Mouse (Mus musculus) MEL (cell line): ENCODE data around the gene Tcte1. TPM values are rescaled to one million over a fixed set of nuclear protein-coding genes. Genes with fewer than 3 reads are reported as not detected.

Source experiments
- DNase-seq: peaks from one replicate; pipeline ENCODE4 v3.0.0; 2011; ENCODE audit warnings: low read depth, low spot score
- H3K27ac ChIP-seq: 2 replicates; pipeline ENCODE4 v1.5.1; 2012; ENCODE audit warnings: low read depth, mild to moderate bottlenecking, control low read depth, low read length, moderate library complexity; ENCODE audit not compliant: control insufficient read depth
- H3K27me3 ChIP-seq, 2 experiments: fragments of 150-350 bp in 1 of 2; sonication (generic) in 1 of 2; 2 replicates each; pipeline ENCODE4 v1.6.1; 2012; ENCODE audit warnings: low read length in 2 of 2, mild to moderate bottlenecking in 2 of 2, improper control_type of control experiment in 1 of 2, moderate library complexity in 1 of 2; ENCODE audit not compliant: insufficient read depth in 2 of 2, control insufficient read depth in 1 of 2
- H3K36me3 ChIP-seq, 2 experiments: 2 replicates each; pipeline ENCODE4 v1.6.1; 2012 to 2014; ENCODE audit warnings: low read length in 2 of 2, improper control_type of control experiment in 1 of 2, inconsistent platforms in 1 of 2, mild to moderate bottlenecking in 1 of 2; ENCODE audit not compliant: insufficient read depth in 2 of 2, control insufficient read depth in 1 of 2
- H3K4me1 ChIP-seq, 2 experiments: fragments of 150-350 bp in 1 of 2; sonication (generic) in 1 of 2; 2 replicates each; pipeline ENCODE4 v1.6.1; 2012; ENCODE audit warnings: low read length in 2 of 2, improper control_type of control experiment in 1 of 2, mild to moderate bottlenecking in 1 of 2; ENCODE audit not compliant: insufficient read depth in 2 of 2, control insufficient read depth in 1 of 2
- H3K4me3 ChIP-seq, 2 experiments: fragments of 150-350 bp in 1 of 2; sonication (generic) in 1 of 2; 2 replicates each; pipeline ENCODE4 v1.5.1; 2012; ENCODE audit warnings: low read depth in 2 of 2, low read length in 2 of 2, mild to moderate bottlenecking in 2 of 2, moderate library complexity in 2 of 2, control low read depth in 1 of 2, improper control_type of control experiment in 1 of 2; ENCODE audit not compliant: control insufficient read depth in 1 of 2, insufficient read depth in 1 of 2
- H3K79me2 ChIP-seq: 2 replicates; pipeline ENCODE4 v1.6.1; 2012; ENCODE audit warnings: mild to moderate bottlenecking, low read length, moderate library complexity; ENCODE audit not compliant: control insufficient read depth, poor library complexity, insufficient read depth
- H3K9ac ChIP-seq: 2 replicates; pipeline ENCODE4 v1.6.1; 2012; ENCODE audit warnings: low read depth, mild to moderate bottlenecking, control low read depth, low read length, moderate library complexity; ENCODE audit not compliant: control insufficient read depth, poor library complexity, severe bottlenecking
- H3K9me3 ChIP-seq: fragments of 150-350 bp; sonication (generic); replicated peaks from 2 replicates; pipeline ENCODE4 v1.6.1; 2012; ENCODE audit warnings: mild to moderate bottlenecking, low read length, improper control_type of control experiment, moderate library complexity; ENCODE audit not compliant: insufficient read depth
- BHLHE40 ChIP-seq: IDR thresholded peaks from 2 replicates; pipeline ENCODE4 v1.6.1; 2012; ENCODE audit warnings: low read depth, mild to moderate bottlenecking, inconsistent platforms, low read length, improper control_type of control experiment, borderline replicate concordance
- CHD1 ChIP-seq: IDR thresholded peaks from 2 replicates; pipeline ENCODE4 v1.6.1; 2012; ENCODE audit warnings: low read depth, mild to moderate bottlenecking, inconsistent platforms, low read length, improper control_type of control experiment
- CHD2 ChIP-seq: IDR thresholded peaks from 2 replicates; pipeline ENCODE4 v1.6.1; 2011; ENCODE audit warnings: low read length, improper control_type of control experiment
- CTCF ChIP-seq, 3 experiments: IDR thresholded peaks in 2 of 3; conservative IDR thresholded peaks in 1 of 3; 2 replicates each; pipeline ENCODE4 v1.5.1; 2011 to 2012; ENCODE audit warnings: low read length in 3 of 3, low read depth in 2 of 3, mild to moderate bottlenecking in 2 of 3, improper control_type of control experiment in 1 of 3, inconsistent platforms in 1 of 3, mixed read lengths in 1 of 3, moderate library complexity in 1 of 3; ENCODE audit not compliant: control insufficient read depth in 1 of 3, insufficient read depth in 1 of 3, poor library complexity in 1 of 3, severe bottlenecking in 1 of 3
- E2F4 ChIP-seq: IDR thresholded peaks from 2 replicates; pipeline ENCODE4 v1.6.1; 2011; ENCODE audit warnings: low read depth, low read length, improper control_type of control experiment, borderline replicate concordance
- ELF1 ChIP-seq: IDR thresholded peaks from 2 replicates; pipeline ENCODE4 v1.6.1; 2014; ENCODE audit warnings: low read depth, mild to moderate bottlenecking, inconsistent platforms, low read length, improper control_type of control experiment, moderate library complexity
- EP300 ChIP-seq, 2 experiments: IDR thresholded peaks; 2 replicates each; pipeline ENCODE4 v1.6.1; 2011; ENCODE audit warnings: improper control_type of control experiment in 2 of 2, low read length in 2 of 2, low read depth in 1 of 2, mild to moderate bottlenecking in 1 of 2
- ETS1 ChIP-seq: IDR thresholded peaks from 2 replicates; pipeline ENCODE4 v1.6.1; 2012; ENCODE audit warnings: low read depth, mild to moderate bottlenecking, inconsistent platforms, low read length, improper control_type of control experiment, moderate library complexity
- GABPA ChIP-seq: IDR thresholded peaks from 2 replicates; pipeline ENCODE4 v1.6.1; 2012; ENCODE audit warnings: low read depth, mild to moderate bottlenecking, inconsistent platforms, low read length, improper control_type of control experiment, moderate library complexity
- GATA1 ChIP-seq: IDR thresholded peaks from 2 replicates; pipeline ENCODE4 v1.6.1; 2011; ENCODE audit warnings: low read depth, low read length, improper control_type of control experiment
- HCFC1 ChIP-seq: IDR thresholded peaks from 2 replicates; pipeline ENCODE4 v1.6.1; 2012; ENCODE audit warnings: low read depth, mild to moderate bottlenecking, inconsistent platforms, low read length, improper control_type of control experiment, moderate library complexity
- JUND ChIP-seq: IDR thresholded peaks from 2 replicates; pipeline ENCODE4 v1.6.1; 2011; ENCODE audit warnings: low read depth, mild to moderate bottlenecking, improper control_type of control experiment, low read length
- KAT2A ChIP-seq: conservative IDR thresholded peaks from 2 replicates; pipeline ENCODE4 v1.6.1; 2012; ENCODE audit warnings: low read depth, low read length, improper control_type of control experiment, inconsistent platforms
- MAX ChIP-seq: IDR thresholded peaks from 2 replicates; pipeline ENCODE4 v1.6.1; 2011; ENCODE audit warnings: low read length, improper control_type of control experiment
- MAZ ChIP-seq: IDR thresholded peaks from 2 replicates; pipeline ENCODE4 v1.6.1; 2012; ENCODE audit warnings: low read depth, mild to moderate bottlenecking, inconsistent platforms, low read length, improper control_type of control experiment
- MEF2A ChIP-seq: IDR thresholded peaks from 2 replicates; pipeline ENCODE4 v1.6.1; 2014; ENCODE audit warnings: low read depth, mild to moderate bottlenecking, inconsistent platforms, low read length, improper control_type of control experiment; ENCODE audit not compliant: poor library complexity, insufficient replicate concordance, severe bottlenecking; ENCODE audit errors: extremely low read depth
- MXI1 ChIP-seq: IDR thresholded peaks from 2 replicates; pipeline ENCODE4 v1.6.1; 2011; ENCODE audit warnings: mild to moderate bottlenecking, low read depth, low read length, improper control_type of control experiment
- MYB ChIP-seq: IDR thresholded peaks from 2 replicates; pipeline ENCODE4 v1.6.1; 2011; ENCODE audit warnings: mild to moderate bottlenecking, low read depth, low read length, improper control_type of control experiment
- MYC ChIP-seq: IDR thresholded peaks from 2 replicates; pipeline ENCODE4 v1.6.1; 2011; ENCODE audit warnings: low read depth, mild to moderate bottlenecking, low read length, improper control_type of control experiment, moderate library complexity
- NELFE ChIP-seq: IDR thresholded peaks from 2 replicates; pipeline ENCODE4 v1.6.1; 2011; ENCODE audit warnings: low read depth, low read length, improper control_type of control experiment
- NRF1 ChIP-seq: IDR thresholded peaks from 2 replicates; pipeline ENCODE4 v1.6.1; 2014; ENCODE audit warnings: low read depth, mild to moderate bottlenecking, inconsistent platforms, low read length, improper control_type of control experiment, moderate library complexity; ENCODE audit not compliant: poor library complexity, insufficient read depth, severe bottlenecking
- POLR2A ChIP-seq, 2 experiments: IDR thresholded peaks; 2 replicates each; pipeline ENCODE4 v1.6.1; 2011 to 2012; ENCODE audit warnings: low read length in 2 of 2, mild to moderate bottlenecking in 2 of 2, control low read depth in 1 of 2, improper control_type of control experiment in 1 of 2, low read depth in 1 of 2, moderate library complexity in 1 of 2; ENCODE audit not compliant: control insufficient read depth in 1 of 2, insufficient read depth in 1 of 2, poor library complexity in 1 of 2
- POLR2AphosphoS2 ChIP-seq: IDR thresholded peaks from 2 replicates; pipeline ENCODE4 v1.6.1; 2011; ENCODE audit warnings: low read length, improper control_type of control experiment
- POLR2AphosphoS5 ChIP-seq: IDR thresholded peaks from 2 replicates; pipeline ENCODE4 v1.6.1; 2012; ENCODE audit warnings: low read depth, borderline replicate concordance, mild to moderate bottlenecking, inconsistent platforms, low read length, moderate library complexity, mixed read lengths
- RAD21 ChIP-seq: IDR thresholded peaks from 2 replicates; pipeline ENCODE4 v1.6.1; 2011; ENCODE audit warnings: mild to moderate bottlenecking, low read depth, low read length, improper control_type of control experiment
- RCOR1 ChIP-seq: IDR thresholded peaks from 2 replicates; pipeline ENCODE4 v1.6.1; 2012; ENCODE audit warnings: low read depth, mild to moderate bottlenecking, inconsistent platforms, low read length, improper control_type of control experiment
- SIN3A ChIP-seq: IDR thresholded peaks from 2 replicates; pipeline ENCODE4 v1.6.1; 2012; ENCODE audit warnings: low read length, improper control_type of control experiment, inconsistent platforms
- SMC3 ChIP-seq: IDR thresholded peaks from 2 replicates; pipeline ENCODE4 v1.6.1; 2011; ENCODE audit warnings: low read depth, low read length, improper control_type of control experiment
- TAL1 ChIP-seq: IDR thresholded peaks from 2 replicates; pipeline ENCODE4 v1.6.1; 2012; ENCODE audit warnings: mild to moderate bottlenecking, inconsistent platforms, low read length, moderate library complexity, mixed read lengths
- TBP ChIP-seq: IDR thresholded peaks from 2 replicates; pipeline ENCODE4 v1.8.0; 2011; ENCODE audit warnings: low read depth, low read length, improper control_type of control experiment
- TCF12 ChIP-seq: IDR thresholded peaks from 2 replicates; pipeline ENCODE4 v1.6.1; 2014; ENCODE audit warnings: low read depth, mild to moderate bottlenecking, inconsistent platforms, low read length, improper control_type of control experiment, moderate library complexity
- UBTF ChIP-seq: IDR thresholded peaks from 2 replicates; pipeline ENCODE4 v1.6.1; 2012; ENCODE audit warnings: low read depth, mild to moderate bottlenecking, inconsistent platforms, low read length, improper control_type of control experiment, moderate library complexity, borderline replicate concordance; ENCODE audit not compliant: insufficient read depth
- USF1 ChIP-seq: IDR thresholded peaks from 2 replicates; pipeline ENCODE4 v1.6.1; 2014; ENCODE audit warnings: low read depth, mild to moderate bottlenecking, inconsistent platforms, low read length, improper control_type of control experiment, moderate library complexity
- USF2 ChIP-seq, 2 experiments: IDR thresholded peaks; 2 replicates each; pipeline ENCODE4 v1.6.1; 2011 to 2012; ENCODE audit warnings: improper control_type of control experiment in 2 of 2, low read length in 2 of 2, borderline replicate concordance in 1 of 2, inconsistent platforms in 1 of 2, low read depth in 1 of 2, mild to moderate bottlenecking in 1 of 2; ENCODE audit not compliant: insufficient read depth in 1 of 2
- ZC3H11A ChIP-seq: IDR thresholded peaks from 2 replicates; pipeline ENCODE4 v1.6.1; 2012; ENCODE audit warnings: low read depth, mild to moderate bottlenecking, inconsistent platforms, low read length, improper control_type of control experiment
- ZKSCAN1 ChIP-seq: IDR thresholded peaks from 2 replicates; pipeline ENCODE4 v1.6.1; 2012; ENCODE audit warnings: low read depth, mild to moderate bottlenecking, inconsistent platforms, low read length, improper control_type of control experiment, moderate library complexity
- ZMIZ1 ChIP-seq: IDR thresholded peaks from 2 replicates; pipeline ENCODE4 v1.6.1; 2012; ENCODE audit warnings: low read depth, mild to moderate bottlenecking, inconsistent platforms, low read length, improper control_type of control experiment, moderate library complexity
- ZNF384 ChIP-seq: IDR thresholded peaks from 2 replicates; pipeline ENCODE4 v1.6.1; 2012; ENCODE audit warnings: low read depth, mild to moderate bottlenecking, inconsistent platforms, low read length, improper control_type of control experiment
- polyA plus RNA-seq, 2 experiments: library from polyadenylated mRNA; stranded (reverse) in 1 of 2; unstranded in 1 of 2; fragments of >175 nt in 1 of 2; fragments of >200 nt in 1 of 2; gene quantifications; 2 replicates each; pipeline versions ENCODE4 v1.2.1 to v1.2.4; 2012; ENCODE audit warnings: low replicate concordance in 2 of 2, low read depth in 1 of 2; ENCODE audit not compliant: insufficient read length in 2 of 2, insufficient read depth in 1 of 2, missing spikeins in 1 of 2
- total RNA-seq: library from RNA; depleted of rRNA; stranded (reverse); fragments of 300-350 nt; gene quantifications from 2 replicates; pipeline ENCODE4 v1.2.3, GENCODE M21; 2012

The Tcte1 gene
- total and polyA plus RNA-seq, 3 experiments = not detected

DNA sequence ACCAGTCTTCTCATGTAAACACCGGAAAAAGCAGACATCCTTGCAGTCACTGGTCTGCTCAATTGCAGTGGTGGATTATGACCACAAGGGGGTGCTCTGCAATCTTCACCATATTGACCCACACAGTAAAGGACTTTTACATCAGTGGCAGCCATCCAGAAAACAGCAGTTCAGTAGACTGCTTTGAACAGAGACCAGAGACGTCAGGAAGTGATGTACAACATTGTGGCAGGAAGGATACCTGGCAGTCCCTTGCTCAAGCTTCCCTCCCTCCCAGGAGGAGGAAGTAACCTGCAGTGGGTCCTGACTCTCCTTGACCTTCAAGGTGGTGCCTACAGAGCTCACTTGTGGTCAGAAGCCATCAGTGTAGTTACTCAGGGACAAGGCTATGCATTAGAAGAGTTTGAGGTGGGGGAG, 58.3 kb downstream of the Tcte1 start:
- H3K9me3 ChIP-seq = no peaks in the 10 kb centered on the region
- H3K4me1 ChIP-seq = peaks cover 20 to 39% of the 10 kb centered on the region in 2 experiments
- no peaks in the 10 kb centered on the region for H3K79me2 ChIP-seq
- peak overlapping the region; percentile 64 for H3K9ac ChIP-seq
- H3K36me3 ChIP-seq = peaks cover 0 to 27% of the 10 kb centered on the region in 2 experiments; a peak in 2 of 4 replicates
- peak overlapping the region in 1 of 2 experiments; percentile 23; a peak in 1 of 4 replicates for H3K4me3 ChIP-seq
- no peaks in the 10 kb centered on the region for H3K27me3 ChIP-seq
- DNase-seq = peak; percentile 95
- H3K27ac ChIP-seq = peak overlapping the region; percentile 80
- TF ChIP-seq CTCF (IDR thresholded peaks at IDR 0.05 in 2 of 3, conservative IDR thresholded peaks at IDR 0.05 in 1 of 3; ENCODE audit: control insufficient read depth in 1 of 3, insufficient read depth in 1 of 3, low read depth in 2 of 3, low read length in 3 of 3, poor library complexity in 1 of 3, severe bottlenecking in 1 of 3) = peak; percentile 69 to 97 (median 96)
- peak; percentile 38 for TF ChIP-seq HCFC1
- no peak for TF ChIP-seq JUND
- TF ChIP-seq MYB = no peak
- TF ChIP-seq ETS1 = peak; percentile 22; the same call in 1 of the 2 replicates
- TF ChIP-seq MEF2A = no peak
- no peak for TF ChIP-seq CHD1
- no peak for TF ChIP-seq TAL1
- TF ChIP-seq POLR2A (IDR thresholded peaks at IDR 0.05; ENCODE audit: control insufficient read depth in 1 of 2, insufficient read depth in 1 of 2, low read depth in 1 of 2, low read length in 2 of 2, poor library complexity in 1 of 2) = no peak
- TF ChIP-seq USF1 = no peak
- TF ChIP-seq MYC = no peak
- no peak for TF ChIP-seq BHLHE40
- TF ChIP-seq SMC3 = peak; percentile 82
- no peak for TF ChIP-seq UBTF
- TF ChIP-seq MXI1 = no peak
- no peak for TF ChIP-seq CHD2
- TF ChIP-seq MAX = no peak
- TF ChIP-seq POLR2AphosphoS5 = no peak
- TF ChIP-seq TBP = peak; percentile 21; the same call in 1 of the 2 replicates
- peak; percentile 73 for TF ChIP-seq SIN3A
- peak; percentile 63 for TF ChIP-seq RAD21
- no peak; the same call in 1 of the 2 replicates for TF ChIP-seq MAZ
- TF ChIP-seq ZMIZ1 = no peak
- no peak for TF ChIP-seq USF2 (IDR thresholded peaks at IDR 0.05; ENCODE audit: borderline replicate concordance in 1 of 2, insufficient read depth in 1 of 2, low read depth in 1 of 2, low read length in 2 of 2)
- peak; percentile 5; the same call in 1 of the 2 replicates for TF ChIP-seq GATA1
- no peak for TF ChIP-seq NELFE
- TF ChIP-seq ZKSCAN1 = no peak
- TF ChIP-seq ELF1 = peak; percentile 54; the same call in 1 of the 2 replicates
- no peak for TF ChIP-seq TCF12
- peak; percentile 44; the same call in 1 of the 2 replicates for TF ChIP-seq ZC3H11A
- no peak for TF ChIP-seq E2F4
- no peak for TF ChIP-seq KAT2A
- TF ChIP-seq RCOR1 = no peak
- no peak for TF ChIP-seq POLR2AphosphoS2
- TF ChIP-seq EP300 (IDR thresholded peaks at IDR 0.05; ENCODE audit: low read depth in 1 of 2, low read length in 2 of 2) = no peak
- no peak for TF ChIP-seq GABPA
- TF ChIP-seq NRF1 = no peak
- no peak for TF ChIP-seq ZNF384
